Mouse (Mus musculus) bone marrow, adult 2 months (tissue): ENCODE data around the gene Slc39a2.

Experiments
- CTCF ChIP-seq: fragments of 200-500 bp; IDR thresholded peaks from 2 replicates; pipeline ENCODE4 v1.5.1; 2011; ENCODE audit warnings: low read length, control low read depth; ENCODE audit not compliant: control insufficient read depth, insufficient read depth
- POLR2A ChIP-seq: fragments of 200-500 bp; IDR thresholded peaks from 2 replicates; pipeline ENCODE4 v1.6.1; 2011; ENCODE audit warnings: low read depth, mild to moderate bottlenecking, control low read depth, low read length, borderline replicate concordance; ENCODE audit not compliant: control insufficient read depth

GRCm38 (mm10) chr14:51895071-51895470, 2.4 kb downstream of the Slc39a2 start:
- TF ChIP-seq CTCF, result no peak
- TF ChIP-seq POLR2A, result no peak
